24 mouse cellular contexts compared by ENCODE assay signal in the genomic region with DNA sequence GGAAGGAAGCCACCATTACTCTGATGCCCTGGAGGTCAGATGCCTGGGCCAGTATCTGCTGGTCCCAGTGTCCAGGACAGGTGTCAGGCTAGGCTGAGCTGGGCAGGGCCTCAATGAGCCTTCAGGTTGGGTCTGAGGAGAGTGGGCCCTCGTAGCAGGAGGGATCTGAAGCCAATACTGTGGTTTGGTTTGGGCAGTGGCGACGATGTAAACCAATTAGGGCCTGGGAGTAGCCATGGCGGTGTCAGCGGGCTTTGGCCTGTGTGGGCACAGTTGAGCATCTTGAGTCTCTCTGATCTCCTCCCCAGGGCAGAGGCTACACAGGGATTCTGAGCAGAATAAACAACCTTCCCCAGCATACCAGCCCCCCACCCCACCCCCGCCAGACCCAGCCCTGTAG. TPM values are rescaled to one million over a fixed set of nuclear protein-coding genes. Genes with fewer than 3 reads are reported as not detected.
DNase-seq lines count a peak whose midpoint lies in the region; ATAC-seq and TF ChIP-seq lines count a peak whose summit lies in the region.
"Had no signal": no experiment of that assay in that cellular context is flagged by ENCODE, and none has a peak within 500 bp of the region (broad histone marks: within the 10 kb centered on the region; RNA-seq: fewer than 3 reads in every experiment).

No protein-coding gene starts in this region.

- no peaks in the 10 kb centered on the region for H3K36me3 ChIP-seq in hindbrain, embryonic 10.5 days
- no peaks in the 10 kb centered on the region for H3K36me3 ChIP-seq in hindbrain, postnatal 0 days (ENCODE audit: insufficient read depth, low read length)
- no peaks in the 10 kb centered on the region for H3K36me3 ChIP-seq in limb, embryonic 11.5 days (ENCODE audit: control insufficient read depth, insufficient read depth, low read length)
- H3K36me3 ChIP-seq in limb, embryonic 10.5 days, result no peaks in the 10 kb centered on the region
- H3K36me3 ChIP-seq in lung, embryonic 16.5 days (ENCODE audit: control insufficient read depth, insufficient read depth, low read length), result no peaks in the 10 kb centered on the region
- H3K36me3 ChIP-seq: embryonic facial prominence, embryonic 12.5 days; embryonic facial prominence, embryonic 15.5 days; forebrain, embryonic 12.5 days; forebrain, embryonic 15.5 days; heart, embryonic 12.5 days; heart, embryonic 15.5 days had no signal

- 74% methylated on average over 6 of the region's 6 CpGs for WGBS in hindbrain, embryonic 10.5 days
- 83% methylated on average over 6 of the region's 6 CpGs for WGBS in hindbrain, postnatal 0 days
- WGBS in limb, embryonic 11.5 days, result 78% methylated on average over 6 of the region's 6 CpGs
- WGBS in limb, embryonic 10.5 days, result 83% methylated on average over 6 of the region's 6 CpGs
- WGBS in lung, embryonic 16.5 days, result 61% methylated on average over 6 of the region's 6 CpGs

- H3K9me3 ChIP-seq in hindbrain, embryonic 10.5 days, result no peaks in the 10 kb centered on the region
- H3K9me3 ChIP-seq in hindbrain, postnatal 0 days (ENCODE audit: low read length), result no peaks in the 10 kb centered on the region
- no peaks in the 10 kb centered on the region for H3K9me3 ChIP-seq in limb, embryonic 11.5 days (ENCODE audit: control insufficient read depth, low read length)
- H3K9me3 ChIP-seq in limb, embryonic 10.5 days (replicated peaks), result no peaks in the 10 kb centered on the region
- H3K9me3 ChIP-seq in lung, embryonic 16.5 days (ENCODE audit: control insufficient read depth, low read length), result no peaks in the 10 kb centered on the region
- H3K9me3 ChIP-seq: embryonic facial prominence, embryonic 12.5 days; embryonic facial prominence, embryonic 15.5 days; forebrain, embryonic 12.5 days; forebrain, embryonic 15.5 days; heart, embryonic 12.5 days; heart, embryonic 15.5 days had no signal

- ATAC-seq in hindbrain, postnatal 0 days, result no peak
- ATAC-seq in limb, embryonic 11.5 days (ENCODE audit: insufficient number of reproducible peaks, low FRiP score, low TSS enrichment, low read depth), result no peak
- 0 out of 2 replicates have a peak, but pooled peaks have one; percentile 29 for ATAC-seq in lung, embryonic 16.5 days (ENCODE audit: low read depth)
- ATAC-seq: CD4-positive, CD25-positive, alpha-beta regulatory T cell, adult 4 months; forebrain, embryonic 15.5 days had no signal

- TF ChIP-seq CTCF in hindbrain, postnatal 0 days (IDR thresholded peaks at IDR 0.05; ENCODE audit: low read depth), result no peak

- no peak overlapping the region for H3K4me2 ChIP-seq in hindbrain, postnatal 0 days (ENCODE audit: low read depth, low read length)
- H3K4me2 ChIP-seq in limb, embryonic 11.5 days (ENCODE audit: low read depth, severe bottlenecking), result no peak overlapping the region
- no peak overlapping the region for H3K4me2 ChIP-seq in lung, embryonic 16.5 days (ENCODE audit: low read depth, low read length)
- H3K4me2 ChIP-seq: embryonic facial prominence, embryonic 12.5 days; embryonic facial prominence, embryonic 15.5 days; forebrain, embryonic 12.5 days; forebrain, embryonic 15.5 days; heart, embryonic 12.5 days; heart, embryonic 15.5 days; hindbrain, embryonic 14.5 days had no signal

- H3K27ac ChIP-seq in hindbrain, embryonic 10.5 days, result 0 out of 2 replicates have a peak overlapping the region, but pooled peaks have one; percentile 35
- no peak overlapping the region for H3K27ac ChIP-seq in hindbrain, postnatal 0 days
- H3K27ac ChIP-seq in limb, embryonic 11.5 days (replicated peaks; ENCODE audit: low read depth, low read length), result no peak overlapping the region
- no peak overlapping the region for H3K27ac ChIP-seq in limb, embryonic 10.5 days
- H3K27ac ChIP-seq in lung, embryonic 16.5 days (ENCODE audit: low read length), result no peak overlapping the region
- H3K27ac ChIP-seq: embryonic facial prominence, embryonic 12.5 days; embryonic facial prominence, embryonic 15.5 days; forebrain, embryonic 12.5 days; forebrain, embryonic 15.5 days; heart, embryonic 15.5 days; hindbrain, embryonic 14.5 days had no signal

- no peak overlapping the region for H3K4me3 ChIP-seq in hindbrain, embryonic 10.5 days
- no peak overlapping the region for H3K4me3 ChIP-seq in hindbrain, postnatal 0 days (ENCODE audit: low read length)
- no peak overlapping the region for H3K4me3 ChIP-seq in limb, embryonic 11.5 days (ENCODE audit: low read depth, low read length)
- no peak overlapping the region for H3K4me3 ChIP-seq in limb, embryonic 10.5 days
- no peak overlapping the region for H3K4me3 ChIP-seq in lung, embryonic 16.5 days (ENCODE audit: low read length)
- H3K4me3 ChIP-seq: embryonic facial prominence, embryonic 12.5 days; embryonic facial prominence, embryonic 15.5 days; forebrain, embryonic 12.5 days; forebrain, embryonic 15.5 days; heart, embryonic 12.5 days; heart, embryonic 15.5 days had no signal

- no peak overlapping the region for H3K9ac ChIP-seq in hindbrain, postnatal 0 days (replicated peaks; ENCODE audit: low read length)
- H3K9ac ChIP-seq in limb, embryonic 11.5 days (ENCODE audit: low read length), result no peak overlapping the region
- H3K9ac ChIP-seq in lung, embryonic 16.5 days (ENCODE audit: low read length), result no peak overlapping the region
- H3K9ac ChIP-seq: embryonic facial prominence, embryonic 12.5 days; embryonic facial prominence, embryonic 15.5 days; forebrain, embryonic 12.5 days; forebrain, embryonic 15.5 days; heart, embryonic 12.5 days; heart, embryonic 15.5 days; hindbrain, embryonic 14.5 days had no signal

- H3K4me1 ChIP-seq in hindbrain, embryonic 10.5 days (replicated peaks), result no peaks in the 10 kb centered on the region; the same call in 1 of the 2 replicates
- H3K4me1 ChIP-seq in hindbrain, postnatal 0 days (ENCODE audit: insufficient read depth, low read length), result no peaks in the 10 kb centered on the region; the same call in 1 of the 2 replicates
- H3K4me1 ChIP-seq in limb, embryonic 11.5 days (ENCODE audit: control insufficient read depth, insufficient read depth, low read length), result no peaks in the 10 kb centered on the region
- no peaks in the 10 kb centered on the region for H3K4me1 ChIP-seq in limb, embryonic 10.5 days
- no peaks in the 10 kb centered on the region for H3K4me1 ChIP-seq in lung, embryonic 16.5 days (replicated peaks; ENCODE audit: control insufficient read depth, insufficient read depth, low read length)
- H3K4me1 ChIP-seq: embryonic facial prominence, embryonic 12.5 days; embryonic facial prominence, embryonic 15.5 days; forebrain, embryonic 15.5 days; heart, embryonic 12.5 days; heart, embryonic 15.5 days had no signal

- no peak for DNase-seq in hindbrain, embryonic 10.5 days (ENCODE audit: low spot score)
- no peak for DNase-seq in hindbrain, postnatal 0 days (ENCODE audit: low spot score)
- DNase-seq in limb, embryonic 11.5 days (ENCODE audit: low spot score), result peak; percentile 18
- no peak for DNase-seq in limb, embryonic 10.5 days (ENCODE audit: low spot score)
- DNase-seq in lung, postnatal 10 days, result no peak
- no peak for DNase-seq in ovary, postnatal 14 days (ENCODE audit: low spot score)
- DNase-seq: adrenal gland, adult 2 months; cerebellum, adult 11 months; cerebellum, adult 2 months; cerebellum, adult 9-11 months; cerebellum, postnatal 25 days; gastrocnemius, postnatal 10 days; gastrocnemius, postnatal 36 days; heart, postnatal 10 days; heart, postnatal 36 days had no signal

- peaks cover 4% of the 10 kb centered on the region; the same call in 1 of the 2 replicates for H3K27me3 ChIP-seq in hindbrain, embryonic 10.5 days (ENCODE audit: insufficient read depth, poor library complexity, severe bottlenecking)
- H3K27me3 ChIP-seq in hindbrain, postnatal 0 days (ENCODE audit: insufficient read depth, low read length), result no peaks in the 10 kb centered on the region
- no peaks in the 10 kb centered on the region for H3K27me3 ChIP-seq in limb, embryonic 11.5 days (ENCODE audit: control insufficient read depth, insufficient read depth, low read length)
- H3K27me3 ChIP-seq in limb, embryonic 10.5 days (ENCODE audit: low read depth, poor library complexity, severe bottlenecking), result peaks cover 17% of the 10 kb centered on the region; the same call in 1 of the 2 replicates
- no peaks in the 10 kb centered on the region for H3K27me3 ChIP-seq in lung, embryonic 16.5 days (ENCODE audit: control insufficient read depth, insufficient read depth, low read depth, low read length)
- H3K27me3 ChIP-seq: embryonic facial prominence, embryonic 12.5 days; embryonic facial prominence, embryonic 15.5 days; forebrain, embryonic 12.5 days; forebrain, embryonic 15.5 days had no signal

RNA-seq across cellular contexts. Expression of gene Csgalnact2, which starts 55.3 kb away (rescaled TPM):
- 5.3 TPM in 2 replicates for polyA plus RNA-seq in hindbrain, embryonic 10.5 days (2016; fragmentation: Nextera tagmentation; extraction: Ambion mirVana)
- 7.2 and 11.2 TPM in 2 replicates for total RNA-seq in hindbrain, postnatal 0 days (2014; rRNA removed)
- 9.3 and 11.2 TPM in 2 replicates for polyA plus RNA-seq in hindbrain, postnatal 0 days (2015; fragmentation: Nextera tagmentation; extraction: Ambion mirVana)
- 10.3 and 10.8 TPM in 2 replicates for polyA plus RNA-seq in limb, embryonic 11.5 days (2014; fragmentation: Nextera tagmentation; extraction: Ambion mirVana)
- polyA plus RNA-seq in limb, embryonic 10.5 days (2016; fragmentation: Nextera tagmentation; extraction: Ambion mirVana), result 5.2 and 7.6 TPM in 2 replicates
- 22.9 and 23.1 TPM in 2 replicates for polyA plus RNA-seq in lung, embryonic 16.5 days (2015; fragmentation: Nextera tagmentation; extraction: Ambion mirVana)
